Mouse (Mus musculus): Measurements from ENCODE around the gene Tmem19. TPM values are rescaled to one million over a fixed set of nuclear protein-coding genes. Genes with fewer than 3 reads are reported as not detected.
"Not testable (repeated sequence)": the region's sequence is repeated elsewhere in the genome, so short reads cannot be mapped to it uniquely, and the experiment has no call there.

The Tmem19 gene
- polyA plus RNA-seq, 1 experiment, result 12.2 TPM

- WGBS, result 22% methylated on average over 5 of the region's 5 CpGs
- Histone ChIP-seq H3K27ac (ENCODE audit: control insufficient read depth, insufficient read depth, low read depth, low read length, poor library complexity) (peak overlapping the region; percentile 85), H3K4me3 (replicated peaks; ENCODE audit: control insufficient read depth, low read depth, low read length) (no peak overlapping the region), H3K4me1 (ENCODE audit: control insufficient read depth, insufficient read depth, low read length) (no peaks in the 10 kb centered on the region; the same call in 1 of the 2 replicates)
- TF ChIP-seq CTCF (IDR thresholded peaks at IDR 0.05; ENCODE audit: control insufficient read depth, insufficient read depth, low read length) (no peak), POLR2A (IDR thresholded peaks at IDR 0.05; ENCODE audit: borderline replicate concordance, control insufficient read depth, low read depth, low read length) (no peak)
Observed at GRCm38 (mm10) chr10:115321317-115322035, 40.8 kb downstream of the Tmem19 start.

DNA sequence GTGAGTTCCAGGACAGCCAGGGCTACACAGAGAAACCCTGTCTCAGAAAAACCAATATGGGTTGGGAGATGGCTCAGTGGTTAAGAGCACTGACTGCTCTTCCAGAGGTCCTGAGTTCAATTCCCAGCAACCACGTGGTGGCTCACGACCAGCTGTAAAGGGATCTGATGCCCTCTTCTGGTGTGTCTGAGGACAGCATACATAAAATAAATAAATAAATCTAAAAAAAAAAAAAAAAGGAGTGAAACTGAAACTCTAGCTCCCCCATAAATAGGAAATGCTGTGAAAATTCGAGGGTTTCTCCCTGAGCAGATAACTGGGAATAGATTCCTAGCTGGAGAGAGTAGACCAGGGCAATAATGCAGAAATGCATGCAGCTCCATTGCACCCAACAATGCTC lies 43.9 kb downstream of the Tmem19 start:
- not testable (repeated sequence) for H3K4me1 ChIP-seq (ENCODE audit: control insufficient read depth, insufficient read depth, low read length); H3K4me3 ChIP-seq (replicated peaks; ENCODE audit: control insufficient read depth, low read depth, low read length); H3K27ac ChIP-seq (ENCODE audit: control insufficient read depth, insufficient read depth, low read depth, low read length, poor library complexity)
- WGBS, result 39% methylated on average over 3 of the region's 3 CpGs

DNA sequence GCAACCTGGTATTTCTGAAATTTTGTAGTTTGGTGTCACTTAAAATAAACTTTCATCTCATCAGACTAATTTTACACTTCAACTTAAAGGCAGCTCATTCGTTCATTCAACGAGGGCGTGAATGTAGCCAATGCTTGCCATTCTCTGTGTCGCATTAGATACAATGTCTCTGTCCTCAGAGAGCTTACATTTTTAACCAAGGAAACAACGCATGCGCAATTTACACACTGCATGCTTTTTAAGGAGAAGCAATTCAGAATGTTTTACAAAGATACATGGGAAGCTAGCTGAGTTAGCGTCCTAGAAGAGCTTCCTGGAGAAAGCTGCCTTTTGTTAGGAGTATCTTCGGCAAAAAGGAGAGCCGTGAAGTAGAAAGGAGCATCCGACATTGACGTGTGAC lies 46.0 kb downstream of the Tmem19 start:
- Histone ChIP-seq H3K4me1 (ENCODE audit: control insufficient read depth, insufficient read depth, low read length) (peaks cover 4% of the 10 kb centered on the region; the same call in 1 of the 2 replicates), H3K4me3 (replicated peaks; ENCODE audit: control insufficient read depth, low read depth, low read length) (no peak overlapping the region), H3K27ac (ENCODE audit: control insufficient read depth, insufficient read depth, low read depth, low read length, poor library complexity) (no peak overlapping the region)

GRCm38 (mm10) chr10:115315473-115316171 lies 46.7 kb downstream of the Tmem19 start, which contains the start of gene Rab21:
Rab21 (minus strand) TSS chr10:115315594.
- WGBS, result under 1% methylated on average over 48 of the region's 48 CpGs
- peaks cover 6% of the 10 kb centered on the region; the same call in 1 of the 2 replicates for H3K4me1 ChIP-seq (ENCODE audit: control insufficient read depth, insufficient read depth, low read length)
- peak within 1 kb of the TSS; percentile 91 for H3K27ac ChIP-seq (ENCODE audit: control insufficient read depth, insufficient read depth, low read depth, low read length, poor library complexity)
- TF ChIP-seq CTCF (IDR thresholded peaks at IDR 0.05; ENCODE audit: control insufficient read depth, insufficient read depth, low read length) (no peak), POLR2A (IDR thresholded peaks at IDR 0.05; ENCODE audit: borderline replicate concordance, control insufficient read depth, low read depth, low read length) (peak; percentile 99)
- peak within 1 kb of the TSS; percentile 87 for H3K4me3 ChIP-seq (replicated peaks; ENCODE audit: control insufficient read depth, low read depth, low read length)

More for the DNA sequence above, 46.0 kb downstream of the Tmem19 start:
- WGBS, result 58% methylated on average over 11 of the region's 11 CpGs
- TF ChIP-seq POLR2A (IDR thresholded peaks at IDR 0.05; ENCODE audit: borderline replicate concordance, control insufficient read depth, low read depth, low read length) (no peak), CTCF (IDR thresholded peaks at IDR 0.05; ENCODE audit: control insufficient read depth, insufficient read depth, low read length) (no peak)

GRCm38 (mm10) chr10:115314582-115315452 lies 47.5 kb downstream of the Tmem19 start:
- TF ChIP-seq POLR2A (IDR thresholded peaks at IDR 0.05; ENCODE audit: borderline replicate concordance, control insufficient read depth, low read depth, low read length) (no peak), CTCF (IDR thresholded peaks at IDR 0.05; ENCODE audit: control insufficient read depth, insufficient read depth, low read length) (no peak)
- Histone ChIP-seq H3K4me3 (replicated peaks; ENCODE audit: control insufficient read depth, low read depth, low read length) (peak overlapping the region; percentile 87), H3K27ac (ENCODE audit: control insufficient read depth, insufficient read depth, low read depth, low read length, poor library complexity) (peak overlapping the region; percentile 91), H3K4me1 (ENCODE audit: control insufficient read depth, insufficient read depth, low read length) (peaks cover 6% of the 10 kb centered on the region; the same call in 1 of the 2 replicates)
- WGBS, result under 1% methylated on average over 72 of the region's 73 CpGs

GRCm38 (mm10) chr10:115314287-115314581 lies 48.1 kb downstream of the Tmem19 start:
- H3K4me1 ChIP-seq (ENCODE audit: control insufficient read depth, insufficient read depth, low read length), result peaks cover 6% of the 10 kb centered on the region; the same call in 1 of the 2 replicates
- peak overlapping the region; percentile 91; the same call in 1 of the 2 replicates for H3K27ac ChIP-seq (ENCODE audit: control insufficient read depth, insufficient read depth, low read depth, low read length, poor library complexity)
- under 1% methylated on average over 6 of the region's 6 CpGs for WGBS
- TF ChIP-seq POLR2A (IDR thresholded peaks at IDR 0.05; ENCODE audit: borderline replicate concordance, control insufficient read depth, low read depth, low read length) (no peak), CTCF (IDR thresholded peaks at IDR 0.05; ENCODE audit: control insufficient read depth, insufficient read depth, low read length) (no peak)
- peak overlapping the region; percentile 69 for H3K4me3 ChIP-seq (replicated peaks; ENCODE audit: control insufficient read depth, low read depth, low read length)

GRCm38 (mm10) chr10:115313641-115314286 lies 48.5 kb downstream of the Tmem19 start:
- H3K27ac ChIP-seq (ENCODE audit: control insufficient read depth, insufficient read depth, low read depth, low read length, poor library complexity), result peak overlapping the region; percentile 60; the same call in 1 of the 2 replicates
- TF ChIP-seq CTCF (IDR thresholded peaks at IDR 0.05; ENCODE audit: control insufficient read depth, insufficient read depth, low read length) (no peak), POLR2A (IDR thresholded peaks at IDR 0.05; ENCODE audit: borderline replicate concordance, control insufficient read depth, low read depth, low read length) (no peak)
- 60% methylated on average over 14 of the region's 14 CpGs for WGBS

More at GRCm38 (mm10) chr10:115313641-115314286, 48.5 kb downstream of the Tmem19 start:
- Histone ChIP-seq H3K4me3 (replicated peaks; ENCODE audit: control insufficient read depth, low read depth, low read length) (peak overlapping the region; percentile 28), H3K4me1 (ENCODE audit: control insufficient read depth, insufficient read depth, low read length) (peaks cover 6% of the 10 kb centered on the region; the same call in 1 of the 2 replicates)

Data from bone marrow, adult 2 months (tissue).